Mouse (Mus musculus): ENCODE data around the gene Pdzd4. TPM values are rescaled to one million over a fixed set of nuclear protein-coding genes. Genes with fewer than 3 reads are reported as not detected.

The Pdzd4 gene
- 5.4 and 8.0 TPM in 2 replicates for polyA plus RNA-seq (2014; fragmentation: Nextera tagmentation; extraction: Ambion mirVana)

DNA sequence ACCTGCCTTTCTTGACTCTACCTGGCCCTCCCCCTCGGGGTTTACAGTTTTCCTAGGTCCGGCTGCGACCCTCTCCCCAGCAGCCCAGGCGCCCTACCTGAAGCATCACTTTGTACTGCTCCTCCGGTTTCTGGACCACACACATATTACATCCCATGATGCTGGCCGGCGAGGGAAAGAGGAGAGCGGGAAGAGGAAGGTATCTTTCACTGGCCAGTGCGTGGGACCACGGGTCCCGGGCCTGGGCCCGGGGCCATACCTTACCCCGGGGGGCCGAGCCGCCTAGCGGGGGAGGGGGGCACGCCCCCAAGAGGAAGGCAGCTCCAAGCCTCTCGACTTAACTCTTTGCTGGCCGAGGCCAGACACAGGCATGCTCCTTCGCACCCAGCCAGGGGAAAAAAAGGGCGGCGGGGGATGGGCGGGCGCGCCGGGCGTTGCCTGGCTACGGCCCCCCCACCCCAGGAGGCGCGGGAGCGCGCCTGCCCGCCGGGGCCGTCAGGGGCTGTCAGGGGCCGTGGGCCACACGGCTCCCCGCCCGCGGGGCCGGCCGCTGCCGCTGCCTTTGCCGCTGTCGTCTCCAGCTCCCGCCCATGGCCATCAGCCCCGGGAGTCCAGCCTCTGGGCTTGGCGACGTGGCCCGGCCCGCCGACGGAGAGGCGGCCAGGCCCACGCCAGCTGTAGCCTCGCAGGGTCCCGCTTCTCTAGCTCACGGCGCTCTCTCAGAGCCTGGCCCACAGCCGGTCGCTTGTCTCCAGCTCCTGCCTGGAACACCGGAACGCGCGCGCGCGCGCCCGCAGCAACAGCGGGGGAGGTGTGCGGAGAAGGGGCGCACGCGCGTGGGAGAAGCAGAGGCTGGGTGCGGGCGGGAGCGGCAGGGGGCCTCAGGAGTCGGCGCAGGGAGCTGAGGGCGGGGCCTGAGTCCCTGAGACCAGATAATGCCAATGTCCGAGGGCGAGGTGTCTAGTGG is at the start of gene Pdzd4:
TSS of gene Pdzd4 (minus strand) at position 785 of the 967 bp plus-strand sequence.
- Histone ChIP-seq H3K27ac (ENCODE audit: low read depth, low read length) (peak within 1 kb of the TSS; percentile 88), H3K9me3 (replicated peaks; ENCODE audit: control insufficient read depth, low read length) (no peaks in the 10 kb centered on the region), H3K4me1 (ENCODE audit: control insufficient read depth, insufficient read depth, low read length) (no peaks in the 10 kb centered on the region), H3K4me3 (ENCODE audit: low read depth, low read length) (peak within 1 kb of the TSS; percentile 58), H3K27me3 (replicated peaks; ENCODE audit: control insufficient read depth, insufficient read depth, low read length) (no peaks in the 10 kb centered on the region), H3K9ac (ENCODE audit: low read length) (peak within 1 kb of the TSS; percentile 81), H3K4me2 (ENCODE audit: low read length) (peak within 1 kb of the TSS; percentile 59), H3K36me3 (ENCODE audit: control insufficient read depth, insufficient read depth, low read length) (no peaks in the 10 kb centered on the region)
- WGBS, result 33% methylated on average over 65 of the region's 84 CpGs
- DNase-seq (ENCODE audit: low spot score) (peak; percentile 87), ATAC-seq (peak; percentile 87)

DNA sequence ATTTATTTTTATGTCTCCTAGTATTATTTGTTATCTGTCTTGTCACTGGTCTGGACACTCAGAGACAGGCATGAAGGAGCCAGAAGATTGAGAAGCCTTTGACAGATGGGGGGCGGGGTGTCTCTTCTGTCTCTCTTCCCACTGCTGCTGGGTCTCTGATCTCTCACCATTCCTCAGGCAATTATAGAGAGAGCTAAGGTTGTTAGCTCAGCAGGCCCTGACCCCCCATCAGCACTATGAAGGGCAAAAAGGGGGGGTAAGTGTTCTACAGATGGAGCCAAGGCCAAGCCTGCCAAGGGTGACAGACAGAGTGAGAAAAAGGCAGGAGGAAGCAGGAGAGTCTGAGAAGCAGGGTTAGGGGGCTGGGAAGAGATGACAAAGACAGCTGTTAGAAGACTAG is 47.2 kb upstream of the Pdzd4 start:
- peak; percentile 44 for DNase-seq (ENCODE audit: low spot score)
- H3K9me3 ChIP-seq (replicated peaks; ENCODE audit: control insufficient read depth, low read length), result no peaks in the 10 kb centered on the region
- H3K27me3 ChIP-seq (replicated peaks; ENCODE audit: control insufficient read depth, insufficient read depth, low read length), result no peaks in the 10 kb centered on the region
- no peak overlapping the region for H3K9ac ChIP-seq (ENCODE audit: low read length)
- no peak overlapping the region for H3K4me2 ChIP-seq (ENCODE audit: low read length)
- H3K27ac ChIP-seq (ENCODE audit: low read depth, low read length), result peak overlapping the region; percentile 45; the same call in 1 of the 2 replicates
- H3K4me3 ChIP-seq (ENCODE audit: low read depth, low read length), result no peak overlapping the region
- no peaks in the 10 kb centered on the region; the same call in 1 of the 2 replicates for H3K4me1 ChIP-seq (ENCODE audit: control insufficient read depth, insufficient read depth, low read length)
- WGBS, result 68% methylated on average over 1 of the region's 1 CpGs
- no peak for ATAC-seq
- no peaks in the 10 kb centered on the region for H3K36me3 ChIP-seq (ENCODE audit: control insufficient read depth, insufficient read depth, low read length)

DNA sequence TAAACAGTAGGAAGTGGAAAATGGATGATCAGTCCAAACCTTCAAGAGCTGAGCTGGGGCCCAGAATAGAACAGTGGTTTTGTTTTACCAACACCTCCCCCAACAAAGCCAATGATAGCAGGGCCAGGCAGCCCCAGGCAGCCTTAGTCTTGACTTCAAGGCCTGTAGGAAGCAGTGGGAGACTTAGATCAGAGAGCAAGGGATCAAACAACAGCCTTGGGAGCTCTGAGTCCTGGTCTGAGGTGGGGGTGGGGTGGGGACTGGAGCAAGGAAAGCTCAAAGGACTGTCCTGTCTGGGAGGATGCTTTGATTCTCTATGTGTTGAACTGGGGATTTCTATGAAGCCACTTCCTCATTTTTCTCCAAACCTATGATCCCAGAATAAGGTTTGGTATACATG is 46.7 kb upstream of the Pdzd4 start:
- Histone ChIP-seq H3K27me3 (replicated peaks; ENCODE audit: control insufficient read depth, insufficient read depth, low read length) (no peaks in the 10 kb centered on the region), H3K9me3 (replicated peaks; ENCODE audit: control insufficient read depth, low read length) (no peaks in the 10 kb centered on the region), H3K36me3 (ENCODE audit: control insufficient read depth, insufficient read depth, low read length) (no peaks in the 10 kb centered on the region), H3K4me2 (ENCODE audit: low read length) (no peak overlapping the region), H3K4me1 (ENCODE audit: control insufficient read depth, insufficient read depth, low read length) (peaks cover 2% of the 10 kb centered on the region; the same call in 1 of the 2 replicates), H3K27ac (ENCODE audit: low read depth, low read length) (no peak overlapping the region), H3K9ac (ENCODE audit: low read length) (no peak overlapping the region), H3K4me3 (ENCODE audit: low read depth, low read length) (no peak overlapping the region)
- ATAC-seq, result no peak
- DNase-seq (ENCODE audit: low spot score), result no peak

DNA sequence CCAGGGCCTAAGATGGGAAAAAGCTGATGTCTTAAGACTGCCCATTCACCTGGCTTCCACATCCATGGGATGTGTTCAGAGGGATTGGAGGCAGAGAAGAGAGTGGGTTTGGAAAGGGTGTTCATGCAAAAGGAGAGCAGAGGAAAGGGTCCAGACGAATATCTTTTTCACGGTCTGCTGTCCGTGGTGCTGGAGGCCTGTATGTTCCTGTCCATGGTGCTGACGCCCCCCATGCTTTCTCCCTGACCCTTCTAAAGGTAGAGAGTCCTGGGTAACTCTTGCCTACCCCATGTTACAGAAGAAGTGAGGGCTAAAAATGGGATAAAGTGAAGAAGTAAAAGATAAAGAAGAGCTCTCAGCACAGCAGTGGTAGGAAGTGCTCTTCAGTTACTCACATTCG is 44.6 kb upstream of the Pdzd4 start:
- DNase-seq (ENCODE audit: low spot score) (no peak), ATAC-seq (no peak)
- Histone ChIP-seq H3K4me1 (ENCODE audit: control insufficient read depth, insufficient read depth, low read length) (peaks cover 12% of the 10 kb centered on the region), H3K9me3 (replicated peaks; ENCODE audit: control insufficient read depth, low read length) (no peaks in the 10 kb centered on the region), H3K36me3 (ENCODE audit: control insufficient read depth, insufficient read depth, low read length) (0 out of 2 replicates have a peak, but pooled peaks cover 7% of the 10 kb centered on the region), H3K27me3 (replicated peaks; ENCODE audit: control insufficient read depth, insufficient read depth, low read length) (no peaks in the 10 kb centered on the region), H3K27ac (ENCODE audit: low read depth, low read length) (peak overlapping the region; percentile 9; the same call in 1 of the 2 replicates), H3K4me2 (ENCODE audit: low read length) (no peak overlapping the region), H3K9ac (ENCODE audit: low read length) (no peak overlapping the region), H3K4me3 (ENCODE audit: low read depth, low read length) (no peak overlapping the region)
- 21% methylated on average over 5 of the region's 5 CpGs for WGBS

DNA sequence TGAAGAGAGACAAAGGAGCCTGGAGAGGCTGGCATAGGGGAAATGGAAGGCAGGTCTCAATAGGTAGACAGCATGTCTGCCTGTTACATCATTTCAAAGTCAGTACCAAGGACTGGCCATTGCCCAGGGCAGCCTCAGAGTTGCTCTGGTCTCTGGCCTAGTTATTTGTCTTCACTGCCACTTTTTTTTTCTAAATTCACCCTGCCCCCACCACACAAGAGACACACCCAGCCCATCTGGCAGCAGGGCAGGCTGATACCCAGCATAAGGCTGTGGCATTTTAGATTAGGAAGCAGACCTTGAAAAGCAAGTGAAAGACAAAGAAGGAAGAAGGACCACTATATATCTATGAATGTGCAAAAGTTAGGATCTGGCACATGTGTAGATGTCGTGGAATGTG is 43.1 kb upstream of the Pdzd4 start:
- H3K27me3 ChIP-seq (replicated peaks; ENCODE audit: control insufficient read depth, insufficient read depth, low read length), result no peaks in the 10 kb centered on the region
- peak overlapping the region; percentile 24; the same call in 1 of the 2 replicates for H3K4me2 ChIP-seq (ENCODE audit: low read length)
- peaks cover 14% of the 10 kb centered on the region for H3K36me3 ChIP-seq (ENCODE audit: control insufficient read depth, insufficient read depth, low read length)
- DNase-seq (ENCODE audit: low spot score) (no peak), ATAC-seq (peak; percentile 15; the same call in 1 of the 2 replicates)
- peaks cover 12% of the 10 kb centered on the region for H3K4me1 ChIP-seq (ENCODE audit: control insufficient read depth, insufficient read depth, low read length)
- 64% methylated on average over 1 of the region's 1 CpGs for WGBS
- H3K4me3 ChIP-seq (ENCODE audit: low read depth, low read length), result no peak overlapping the region
- 0 out of 2 replicates have a peak overlapping the region, but pooled peaks have one; percentile 32 for H3K9ac ChIP-seq (ENCODE audit: low read length)
- H3K27ac ChIP-seq (ENCODE audit: low read depth, low read length), result peak overlapping the region; percentile 88
- H3K9me3 ChIP-seq (replicated peaks; ENCODE audit: control insufficient read depth, low read length), result no peaks in the 10 kb centered on the region

DNA sequence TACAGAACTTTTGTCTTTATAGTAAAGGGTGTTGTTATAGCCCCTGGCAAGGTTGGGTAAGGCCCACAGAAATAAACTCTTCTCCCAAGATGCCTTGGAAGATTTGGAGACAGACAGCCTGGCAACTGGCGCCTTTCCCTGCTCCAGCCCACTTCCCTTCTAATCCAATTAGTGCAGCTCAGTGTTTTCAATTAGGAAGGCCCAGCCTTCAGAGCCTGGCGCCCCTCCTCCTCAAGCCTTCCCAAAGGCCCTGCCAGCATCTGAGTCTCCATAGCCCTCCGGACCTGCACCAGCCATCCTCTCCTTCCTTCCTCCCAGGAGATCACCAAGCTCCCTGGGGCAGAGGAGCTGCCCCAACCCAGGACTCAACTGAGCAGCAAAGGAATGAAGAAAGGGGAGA is 42.5 kb upstream of the Pdzd4 start:
- peak overlapping the region; percentile 88 for H3K27ac ChIP-seq (ENCODE audit: low read depth, low read length)
- H3K4me3 ChIP-seq (ENCODE audit: low read depth, low read length), result no peak overlapping the region
- peaks cover 12% of the 10 kb centered on the region for H3K4me1 ChIP-seq (ENCODE audit: control insufficient read depth, insufficient read depth, low read length)
- peak overlapping the region; percentile 24; the same call in 1 of the 2 replicates for H3K4me2 ChIP-seq (ENCODE audit: low read length)
- no peaks in the 10 kb centered on the region for H3K9me3 ChIP-seq (replicated peaks; ENCODE audit: control insufficient read depth, low read length)
- DNase-seq (ENCODE audit: low spot score), result peak; percentile 76
- H3K9ac ChIP-seq (ENCODE audit: low read length), result 0 out of 2 replicates have a peak overlapping the region, but pooled peaks have one; percentile 32
- 34% methylated on average over 3 of the region's 3 CpGs for WGBS
- ATAC-seq, result peak; percentile 79
- H3K36me3 ChIP-seq (ENCODE audit: control insufficient read depth, insufficient read depth, low read length), result peaks cover 19% of the 10 kb centered on the region
- H3K27me3 ChIP-seq (replicated peaks; ENCODE audit: control insufficient read depth, insufficient read depth, low read length), result no peaks in the 10 kb centered on the region

DNA sequence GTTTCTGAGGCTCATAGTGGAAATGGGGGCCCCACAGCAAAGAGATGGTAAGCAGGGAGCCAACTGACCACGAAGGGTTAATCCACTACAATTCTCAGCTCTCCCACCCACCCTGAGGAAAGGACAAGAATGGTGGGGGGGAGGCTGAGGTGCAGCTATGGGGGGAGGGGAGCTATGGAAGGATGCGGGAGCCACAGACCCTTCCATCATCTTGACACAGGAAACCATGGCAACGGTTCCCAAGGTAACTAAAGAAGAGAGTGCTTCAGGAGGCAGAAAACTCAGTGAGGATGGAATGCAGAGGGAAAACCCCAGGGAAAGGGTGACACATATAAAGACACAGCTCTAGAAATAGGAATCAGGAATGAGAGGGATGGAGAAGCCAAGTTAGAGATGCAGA is 39.9 kb upstream of the Pdzd4 start:
- Histone ChIP-seq H3K4me2 (ENCODE audit: low read length) (peak overlapping the region; percentile 7; the same call in 1 of the 2 replicates), H3K4me1 (ENCODE audit: control insufficient read depth, insufficient read depth, low read length) (peaks cover 12% of the 10 kb centered on the region), H3K36me3 (ENCODE audit: control insufficient read depth, insufficient read depth, low read length) (peaks cover 33% of the 10 kb centered on the region), H3K27ac (ENCODE audit: low read depth, low read length) (peak overlapping the region; percentile 68), H3K9me3 (replicated peaks; ENCODE audit: control insufficient read depth, low read length) (no peaks in the 10 kb centered on the region), H3K4me3 (ENCODE audit: low read depth, low read length) (no peak overlapping the region), H3K27me3 (replicated peaks; ENCODE audit: control insufficient read depth, insufficient read depth, low read length) (no peaks in the 10 kb centered on the region), H3K9ac (ENCODE audit: low read length) (no peak overlapping the region)
- 47% methylated on average over 3 of the region's 3 CpGs for WGBS
- DNase-seq (ENCODE audit: low spot score) (peak; percentile 83), ATAC-seq (peak; percentile 65)

DNA sequence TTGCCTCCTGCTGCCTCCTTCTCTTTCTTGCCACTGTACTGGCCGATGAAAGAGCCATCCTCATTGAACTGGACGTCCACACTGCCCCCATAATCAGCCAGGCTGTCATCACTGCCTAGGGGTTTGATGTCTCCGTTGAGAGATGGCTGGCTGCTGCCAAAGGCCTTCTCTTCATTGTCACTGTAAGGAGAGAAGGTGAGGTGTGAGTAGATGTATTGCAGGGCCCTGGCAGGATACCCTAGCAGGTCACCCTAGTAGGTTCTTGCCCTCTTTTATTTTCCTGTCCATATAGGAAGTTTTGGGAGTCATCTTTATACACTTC is 30.3 kb upstream of the Pdzd4 start:
- H3K9me3 ChIP-seq (replicated peaks; ENCODE audit: control insufficient read depth, low read length), result no peaks in the 10 kb centered on the region

More for the DNA sequence above, 30.3 kb upstream of the Pdzd4 start:
- H3K27me3 ChIP-seq (replicated peaks; ENCODE audit: control insufficient read depth, insufficient read depth, low read length), result no peaks in the 10 kb centered on the region
- no peak overlapping the region for H3K27ac ChIP-seq (ENCODE audit: low read depth, low read length)
- H3K36me3 ChIP-seq (ENCODE audit: control insufficient read depth, insufficient read depth, low read length), result peaks cover 11% of the 10 kb centered on the region; the same call in 1 of the 2 replicates
- H3K4me1 ChIP-seq (ENCODE audit: control insufficient read depth, insufficient read depth, low read length), result no peaks in the 10 kb centered on the region
- DNase-seq (ENCODE audit: low spot score) (no peak), ATAC-seq (no peak)
- WGBS, result 76% methylated on average over 3 of the region's 3 CpGs
- H3K4me2 ChIP-seq (ENCODE audit: low read length), result no peak overlapping the region
- H3K9ac ChIP-seq (ENCODE audit: low read length), result no peak overlapping the region
- H3K4me3 ChIP-seq (ENCODE audit: low read depth, low read length), result no peak overlapping the region
